Comparison of ENCODE assay signal across 10 mouse cellular contexts in the genomic region with DNA sequence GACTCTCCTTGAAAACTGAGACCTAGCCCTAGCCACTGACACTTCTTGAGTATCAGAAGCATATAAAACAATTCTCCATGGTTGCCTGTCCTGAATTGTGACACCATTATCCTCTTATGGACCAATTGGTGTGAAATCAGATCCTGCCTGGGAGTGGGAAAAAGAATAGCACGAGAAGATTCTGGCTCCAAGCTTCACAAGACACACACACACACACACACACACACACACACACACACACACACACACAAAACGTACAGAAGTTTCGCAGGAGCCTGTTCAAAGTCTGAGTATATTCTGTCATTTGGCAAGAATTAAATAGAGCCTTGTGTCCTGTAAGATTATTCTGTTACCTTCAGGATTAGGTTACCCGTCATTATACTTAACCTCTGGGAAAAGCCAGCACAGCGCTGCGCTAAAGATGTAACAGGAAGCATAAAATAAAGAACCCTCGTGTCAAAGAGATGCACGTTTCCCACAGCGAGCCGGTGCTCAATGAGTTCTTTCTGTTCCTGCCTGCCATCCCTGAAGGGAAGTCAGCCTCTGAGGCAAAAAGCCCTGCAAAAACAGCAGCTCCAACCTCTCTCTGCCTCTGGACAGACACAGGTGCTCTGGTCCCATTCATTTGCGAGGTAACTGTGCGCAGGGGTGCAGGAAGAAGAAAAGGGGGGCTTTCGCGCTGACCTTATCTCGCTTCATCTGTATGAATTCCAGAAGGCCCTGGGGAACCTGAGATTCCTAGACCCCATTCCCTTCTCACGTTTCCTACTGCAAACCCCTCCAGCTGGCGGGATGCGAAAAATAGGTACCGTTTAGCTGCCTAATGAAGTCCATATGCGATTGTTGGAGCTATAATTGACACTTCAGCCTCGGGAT.
A peak's percentile ranks its signal among the peaks of the same experiment; 100 is the strongest.
DNase-seq lines count a peak whose midpoint lies in the region; ATAC-seq lines count a peak whose summit lies in the region.
"Had no signal": no experiment of that assay in that cellular context is flagged by ENCODE, and none has a peak within 500 bp of the region (broad histone marks: within the 10 kb centered on the region; RNA-seq: fewer than 3 reads in every experiment).

No protein-coding gene starts in this region.

- no peaks in the 10 kb centered on the region for H3K9me3 ChIP-seq in embryonic facial prominence, embryonic 11.5 days (replicated peaks; ENCODE audit: control insufficient read depth, low read length)
- H3K9me3 ChIP-seq in limb, embryonic 15.5 days, result no peaks in the 10 kb centered on the region
- H3K9me3 ChIP-seq in neural tube, embryonic 12.5 days, result no peaks in the 10 kb centered on the region

- peak; percentile 16 for DNase-seq in CD4-positive, CD25-positive, alpha-beta regulatory T cell, adult 2 months (ENCODE audit: low read depth, low spot score)
- DNase-seq in embryonic facial prominence, embryonic 11.5 days (ENCODE audit: low spot score), result peak; percentile 95
- DNase-seq in gastrocnemius, adult 18-20 months (ENCODE audit: low spot score), result no peak
- no peak for DNase-seq in right cerebral cortex, postnatal 4 days
- no peak for DNase-seq in cerebellum, postnatal 36 days
- DNase-seq: heart, postnatal 14 days had no signal

- H3K27ac ChIP-seq in embryonic facial prominence, embryonic 11.5 days (replicated peaks; ENCODE audit: low read depth, low read length), result peak overlapping the region; percentile 49
- no peak overlapping the region for H3K27ac ChIP-seq in limb, embryonic 15.5 days
- no peak overlapping the region for H3K27ac ChIP-seq in neural tube, embryonic 12.5 days

- no peaks in the 10 kb centered on the region for H3K36me3 ChIP-seq in embryonic facial prominence, embryonic 11.5 days (replicated peaks; ENCODE audit: control insufficient read depth, insufficient read depth, low read depth, low read length)
- H3K36me3 ChIP-seq in limb, embryonic 15.5 days, result no peaks in the 10 kb centered on the region
- H3K36me3 ChIP-seq in neural tube, embryonic 12.5 days, result no peaks in the 10 kb centered on the region

- H3K4me2 ChIP-seq in embryonic facial prominence, embryonic 11.5 days (ENCODE audit: low read depth, low read length), result peak overlapping the region; percentile 21
- peak overlapping the region; percentile 34 for H3K4me2 ChIP-seq in limb, embryonic 15.5 days
- peak overlapping the region; percentile 34 for H3K4me2 ChIP-seq in neural tube, embryonic 12.5 days (replicated peaks)

- WGBS in embryonic facial prominence, embryonic 11.5 days, result 18% methylated on average over 21 of the region's 21 CpGs
- WGBS in limb, embryonic 15.5 days, result 13% methylated on average over 21 of the region's 21 CpGs
- WGBS in neural tube, embryonic 12.5 days, result 40% methylated on average over 21 of the region's 21 CpGs

- no peaks in the 10 kb centered on the region for H3K27me3 ChIP-seq in embryonic facial prominence, embryonic 11.5 days (ENCODE audit: control insufficient read depth, insufficient read depth, low read length)
- H3K27me3 ChIP-seq in limb, embryonic 15.5 days, result peaks cover 9% of the 10 kb centered on the region; the same call in 1 of the 2 replicates
- no peaks in the 10 kb centered on the region for H3K27me3 ChIP-seq in neural tube, embryonic 12.5 days (replicated peaks)

- H3K9ac ChIP-seq in embryonic facial prominence, embryonic 11.5 days (replicated peaks; ENCODE audit: low read length), result no peak overlapping the region
- no peak overlapping the region for H3K9ac ChIP-seq in limb, embryonic 15.5 days
- H3K9ac ChIP-seq in neural tube, embryonic 12.5 days, result no peak overlapping the region

- no peak for ATAC-seq in CD4-positive, CD25-positive, alpha-beta regulatory T cell, adult 4 months
- ATAC-seq in embryonic facial prominence, embryonic 11.5 days (replicated peaks; ENCODE audit: insufficient number of reproducible peaks, low FRiP score, low TSS enrichment, low read depth), result peak; percentile 65; the same call in 1 of the 2 replicates
- ATAC-seq in limb, embryonic 15.5 days (ENCODE audit: insufficient number of reproducible peaks, low FRiP score, low TSS enrichment, low read depth), result no peak
- no peak for ATAC-seq in neural tube, embryonic 12.5 days (ENCODE audit: low FRiP score, low read depth)
- ATAC-seq: forebrain, embryonic 14.5 days had no signal

- no peaks in the 10 kb centered on the region for H3K4me1 ChIP-seq in embryonic facial prominence, embryonic 11.5 days (ENCODE audit: control insufficient read depth, insufficient read depth, low read length)
- peaks cover 12% of the 10 kb centered on the region for H3K4me1 ChIP-seq in limb, embryonic 15.5 days
- H3K4me1 ChIP-seq in neural tube, embryonic 12.5 days, result peaks cover 15% of the 10 kb centered on the region

- no peak overlapping the region for H3K4me3 ChIP-seq in embryonic facial prominence, embryonic 11.5 days (ENCODE audit: low read depth, low read length)
- H3K4me3 ChIP-seq in limb, embryonic 15.5 days, result peak overlapping the region; percentile 13
- H3K4me3 ChIP-seq in neural tube, embryonic 12.5 days, result no peak overlapping the region

Comparison
In these comparisons a context has a peak if more than half of its experiments do, and no peak if none do; other contexts are left out.
1. DNase-seq: peak in CD4-positive, CD25-positive, alpha-beta regulatory T cell, adult 2 months (single experiment) and embryonic facial prominence, embryonic 11.5 days (single experiment); none in gastrocnemius, adult 18-20 months (single experiment), right cerebral cortex, postnatal 4 days (single experiment) and cerebellum, postnatal 36 days (0 of 2).
2. Peak in every context shown above with its lines, with median percentiles within 50 percentile points of each other: H3K4me2 ChIP-seq.